Mouse (Mus musculus): ENCODE measurements around the gene Nek4. TPM values are rescaled to one million over a fixed set of nuclear protein-coding genes. Genes with fewer than 3 reads are reported as not detected.

Nek4 gene
- polyA plus RNA-seq, 1 experiment from 2014 or later = 4.7 TPM

GRCm38 (mm10) chr14:30923375-30924105 lies 27.6 kb upstream of the Nek4 start, which contains the start of gene Itih3:
Gene Itih3 (minus strand): TSS chr14:30923760.
- Histone ChIP-seq H3K4me3 (no peak within 1 kb of the TSS), H3K4me2 (no peak within 1 kb of the TSS), H3K27me3 (replicated peaks) (no peaks in the 10 kb centered on the region), H3K9ac (no peak within 1 kb of the TSS), H3K27ac (replicated peaks) (no peak within 1 kb of the TSS), H3K9me3 (no peaks in the 10 kb centered on the region), H3K36me3 (no peaks in the 10 kb centered on the region), H3K4me1 (peaks cover 10% of the 10 kb centered on the region; the same call in 1 of the 2 replicates)
- 38% methylated on average over 6 of the region's 6 CpGs for WGBS
- ATAC-seq (ENCODE audit: extremely low read depth, insufficient number of reproducible peaks, low FRiP score, low TSS enrichment) = no peak

GRCm38 (mm10) chr14:30925492-30925891 lies 25.7 kb upstream of the Nek4 start:
- no peak for ATAC-seq (ENCODE audit: extremely low read depth, insufficient number of reproducible peaks, low FRiP score, low TSS enrichment)
- no peak overlapping the region for H3K27ac ChIP-seq (replicated peaks)
- H3K4me1 ChIP-seq = peaks cover 10% of the 10 kb centered on the region; the same call in 1 of the 2 replicates
- no peak overlapping the region for H3K9ac ChIP-seq
- no peaks in the 10 kb centered on the region for H3K9me3 ChIP-seq
- no peaks in the 10 kb centered on the region for H3K36me3 ChIP-seq
- H3K4me2 ChIP-seq = no peak overlapping the region
- no peaks in the 10 kb centered on the region for H3K27me3 ChIP-seq (replicated peaks)
- 81% methylated on average over 3 of the region's 3 CpGs for WGBS
- H3K4me3 ChIP-seq = no peak overlapping the region

GRCm38 (mm10) chr14:30930386-30930785 lies 20.8 kb upstream of the Nek4 start:
- Histone ChIP-seq H3K36me3 (no peaks in the 10 kb centered on the region), H3K9ac (no peak overlapping the region), H3K27ac (replicated peaks) (no peak overlapping the region), H3K4me1 (no peaks in the 10 kb centered on the region), H3K9me3 (no peaks in the 10 kb centered on the region), H3K27me3 (replicated peaks) (no peaks in the 10 kb centered on the region), H3K4me2 (no peak overlapping the region), H3K4me3 (no peak overlapping the region)
- ATAC-seq (ENCODE audit: extremely low read depth, insufficient number of reproducible peaks, low FRiP score, low TSS enrichment) = no peak
- WGBS = 82% methylated on average over 4 of the region's 4 CpGs

- no peak overlapping the region for H3K4me3 ChIP-seq
- no peaks in the 10 kb centered on the region for H3K9me3 ChIP-seq
- 78% methylated on average over 9 of the region's 9 CpGs for WGBS
- H3K4me2 ChIP-seq = no peak overlapping the region
- H3K9ac ChIP-seq = no peak overlapping the region
- 0 out of 2 replicates have a peak, but pooled peaks cover 5% of the 10 kb centered on the region for H3K27me3 ChIP-seq (replicated peaks)
- H3K36me3 ChIP-seq = no peaks in the 10 kb centered on the region
- ATAC-seq (ENCODE audit: extremely low read depth, insufficient number of reproducible peaks, low FRiP score, low TSS enrichment) = no peak
- no peaks in the 10 kb centered on the region for H3K4me1 ChIP-seq
- H3K27ac ChIP-seq (replicated peaks) = no peak overlapping the region
Measured at GRCm38 (mm10) chr14:30933351-30933750, 17.8 kb upstream of the Nek4 start.

GRCm38 (mm10) chr14:30942254-30942653 lies 8.9 kb upstream of the Nek4 start:
- Histone ChIP-seq H3K4me3 (no peak overlapping the region), H3K36me3 (no peaks in the 10 kb centered on the region), H3K27ac (replicated peaks) (no peak overlapping the region), H3K9me3 (no peaks in the 10 kb centered on the region), H3K27me3 (replicated peaks) (peaks cover 10% of the 10 kb centered on the region; the same call in 1 of the 2 replicates), H3K4me1 (no peaks in the 10 kb centered on the region), H3K9ac (no peak overlapping the region), H3K4me2 (no peak overlapping the region)
- WGBS = 69% methylated on average over 4 of the region's 4 CpGs
- ATAC-seq (ENCODE audit: extremely low read depth, insufficient number of reproducible peaks, low FRiP score, low TSS enrichment) = no peak

GRCm38 (mm10) chr14:30943038-30943437 lies 8.1 kb upstream of the Nek4 start, which contains the start of gene Itih1:
Gene Itih1 (minus strand): TSS chr14:30943289.
- Histone ChIP-seq H3K4me2 (no peak within 1 kb of the TSS), H3K27me3 (replicated peaks) (peaks cover 6% of the 10 kb centered on the region; the same call in 1 of the 2 replicates), H3K4me3 (no peak within 1 kb of the TSS), H3K9ac (no peak within 1 kb of the TSS), H3K36me3 (no peaks in the 10 kb centered on the region), H3K27ac (replicated peaks) (no peak within 1 kb of the TSS), H3K4me1 (no peaks in the 10 kb centered on the region), H3K9me3 (no peaks in the 10 kb centered on the region)
- no peak for ATAC-seq (ENCODE audit: extremely low read depth, insufficient number of reproducible peaks, low FRiP score, low TSS enrichment)
- 78% methylated on average over 7 of the region's 7 CpGs for WGBS

- H3K36me3 ChIP-seq = no peaks in the 10 kb centered on the region
- no peaks in the 10 kb centered on the region for H3K9me3 ChIP-seq
- H3K27ac ChIP-seq (replicated peaks) = no peak overlapping the region
- WGBS = 59% methylated on average over 11 of the region's 11 CpGs
- no peak overlapping the region for H3K4me2 ChIP-seq
- no peak overlapping the region for H3K4me3 ChIP-seq
- H3K9ac ChIP-seq = no peak overlapping the region
- ATAC-seq (ENCODE audit: extremely low read depth, insufficient number of reproducible peaks, low FRiP score, low TSS enrichment) = no peak
- H3K4me1 ChIP-seq = no peaks in the 10 kb centered on the region
- peaks cover 6% of the 10 kb centered on the region; the same call in 1 of the 2 replicates for H3K27me3 ChIP-seq (replicated peaks)
Measured at GRCm38 (mm10) chr14:30943860-30944674, 7.1 kb upstream of the Nek4 start.

- Histone ChIP-seq H3K4me3 (no peak overlapping the region), H3K27me3 (replicated peaks) (peaks cover 6% of the 10 kb centered on the region; the same call in 1 of the 2 replicates), H3K9me3 (no peaks in the 10 kb centered on the region), H3K36me3 (no peaks in the 10 kb centered on the region), H3K9ac (no peak overlapping the region), H3K27ac (replicated peaks) (no peak overlapping the region), H3K4me1 (no peaks in the 10 kb centered on the region), H3K4me2 (no peak overlapping the region)
- ATAC-seq (ENCODE audit: extremely low read depth, insufficient number of reproducible peaks, low FRiP score, low TSS enrichment) = no peak
- 69% methylated on average over 2 of the region's 2 CpGs for WGBS
Measured at GRCm38 (mm10) chr14:30944745-30945144, 6.4 kb upstream of the Nek4 start.

- 92% methylated on average over 10 of the region's 10 CpGs for WGBS
Measured at GRCm38 (mm10) chr14:30949986-30950385, 1.2 kb upstream of the Nek4 start.

GRCm38 (mm10) chr14:30958517-30958916 lies 7.3 kb downstream of the Nek4 start:
- Histone ChIP-seq H3K4me1 (no peaks in the 10 kb centered on the region), H3K36me3 (0 out of 2 replicates have a peak, but pooled peaks cover 2% of the 10 kb centered on the region), H3K27me3 (replicated peaks) (no peaks in the 10 kb centered on the region), H3K9ac (no peak overlapping the region), H3K9me3 (no peaks in the 10 kb centered on the region), H3K27ac (replicated peaks) (no peak overlapping the region), H3K4me3 (no peak overlapping the region), H3K4me2 (no peak overlapping the region)
- WGBS = 57% methylated on average over 2 of the region's 2 CpGs
- ATAC-seq (ENCODE audit: extremely low read depth, insufficient number of reproducible peaks, low FRiP score, low TSS enrichment) = no peak

More at GRCm38 (mm10) chr14:30949986-30950385, 1.2 kb upstream of the Nek4 start:
- no peak overlapping the region for H3K4me2 ChIP-seq
- ATAC-seq (ENCODE audit: extremely low read depth, insufficient number of reproducible peaks, low FRiP score, low TSS enrichment) = no peak
- H3K9me3 ChIP-seq = no peaks in the 10 kb centered on the region
- H3K27me3 ChIP-seq (replicated peaks) = peaks cover 6% of the 10 kb centered on the region; the same call in 1 of the 2 replicates
- H3K27ac ChIP-seq (replicated peaks) = no peak overlapping the region
- no peak overlapping the region for H3K9ac ChIP-seq
- H3K36me3 ChIP-seq = 0 out of 2 replicates have a peak, but pooled peaks cover 2% of the 10 kb centered on the region
- no peak overlapping the region for H3K4me3 ChIP-seq
- peaks cover 9% of the 10 kb centered on the region for H3K4me1 ChIP-seq

GRCm38 (mm10) chr14:30959031-30959430 lies 7.9 kb downstream of the Nek4 start:
- H3K4me1 ChIP-seq = no peaks in the 10 kb centered on the region
- H3K9ac ChIP-seq = no peak overlapping the region
- H3K27ac ChIP-seq (replicated peaks) = no peak overlapping the region
- no peaks in the 10 kb centered on the region for H3K36me3 ChIP-seq
- no peak overlapping the region for H3K4me3 ChIP-seq
- no peak overlapping the region for H3K4me2 ChIP-seq
- no peaks in the 10 kb centered on the region for H3K27me3 ChIP-seq (replicated peaks)
- no peak for ATAC-seq (ENCODE audit: extremely low read depth, insufficient number of reproducible peaks, low FRiP score, low TSS enrichment)
- no peaks in the 10 kb centered on the region for H3K9me3 ChIP-seq
- WGBS = 80% methylated on average over 4 of the region's 4 CpGs

All from heart, embryonic 13.5 days (tissue).